Mouse (Mus musculus) Patski (cell line): Measurements from ENCODE around the gene Ppp1r2. TPM values are rescaled to one million over a fixed set of nuclear protein-coding genes. Genes with fewer than 3 reads are reported as not detected.
A peak's percentile ranks its signal among the peaks of the same experiment; 100 is the strongest.

Experiments used
- ATAC-seq: fragments of 100-300 bp; one replicate; pipeline ENCODE4 v1.8.0; 2021
- CTCF ChIA-PET: fragments of 350-600 bp; sonication (Branson Sonifier 250); formaldehyde crosslinking; loops from one replicate; lab custom pipeline; 2022; ENCODE audit warnings: inconsistent platforms; lab: Charles Lee
- POLR2A ChIA-PET: fragments of 350-600 bp; sonication (Branson Sonifier 250); formaldehyde crosslinking; loops from one replicate; lab custom pipeline; 2022; ENCODE audit warnings: antibody characterized with exemption, inconsistent platforms; lab: Charles Lee
- DNase-seq: peaks from one replicate; pipeline ENCODE4 v3.0.0-alpha.2; 2011; ENCODE audit warnings: low read depth, low spot score
- H3K27me3 ChIP-seq: fragments of 371-371 bp; one replicate; pipeline ENCODE4 v1.5.1; 2021
- CTCF ChIP-seq: fragments of 100-300 bp; IDR thresholded peaks from one replicate; pipeline ENCODE4 v1.5.1; 2021
- in situ Hi-C: fragments of 300-500 bp; cut with MboI; formaldehyde crosslinking; loops from 3 replicates; pipeline ENCODE4 v1.11.1; 2018; ENCODE audit warnings: low pct_unique_long_range_greater_than_20kb, mixed read lengths
- polyA plus RNA-seq: library from polyadenylated mRNA; unstranded; gene quantifications from one replicate; pipeline ENCODE4 v1.2.3, GENCODE M21; 2021

The Ppp1r2 gene
- polyA plus RNA-seq, 1 experiment from 2014 or later = 55.2 TPM

- in situ Hi-C loops = no loop called here
- no peaks in the 10 kb centered on the region for H3K27me3 ChIP-seq
- ATAC-seq (no peak), DNase-seq (no peak)
- TF ChIP-seq CTCF = no peak
- POLR2A ChIA-PET = interaction anchor here (0.6 kb wide), 2 partner anchors 22 to 48 kb away, joined by 3 to 4 read pairs; no protein-coding TSS in a partner anchor
- CTCF ChIA-PET = interaction anchor here (1.1 to 1.2 kb wide), 2 partner anchors 10 to 169 kb away, joined by 3 read pairs; no protein-coding TSS in a partner anchor
These were observed 18.9 kb downstream of the Ppp1r2 start for GRCm38 (mm10) chr16:31256151-31256550.

GRCm38 (mm10) chr16:31255685-31256084, 19.4 kb downstream of the Ppp1r2 start:
- in situ Hi-C loops = no loop called here
- ChIA-PET CTCF (interaction anchor here (1.1 to 1.2 kb wide), 2 partner anchors 11 to 170 kb away, joined by 3 read pairs; no protein-coding TSS in a partner anchor), POLR2A (interaction anchor here (0.6 kb wide), 2 partner anchors 22 to 49 kb away, joined by 3 to 4 read pairs; no protein-coding TSS in a partner anchor)
- no peaks in the 10 kb centered on the region for H3K27me3 ChIP-seq
- no peak for TF ChIP-seq CTCF
- no peak for ATAC-seq
- no peak for DNase-seq

GRCm38 (mm10) chr16:31249401-31249800, 25.7 kb downstream of the Ppp1r2 start:
- H3K27me3 ChIP-seq = no peaks in the 10 kb centered on the region
- ChIA-PET CTCF (no interaction called here), POLR2A (no interaction called here)
- no peak for TF ChIP-seq CTCF
- in situ Hi-C loops = no loop called here
- ATAC-seq (no peak), DNase-seq (no peak)

GRCm38 (mm10) chr16:31248717-31249116, 26.4 kb downstream of the Ppp1r2 start:
- no peak for ATAC-seq
- ChIA-PET POLR2A (no interaction called here), CTCF (no interaction called here)
- in situ Hi-C loops = no loop called here
- TF ChIP-seq CTCF = no peak
- H3K27me3 ChIP-seq = no peaks in the 10 kb centered on the region
- DNase-seq = no peak

GRCm38 (mm10) chr16:31247442-31247841, 27.6 kb downstream of the Ppp1r2 start:
- in situ Hi-C loops = no loop called here
- DNase-seq (no peak), ATAC-seq (no peak)
- no peaks in the 10 kb centered on the region for H3K27me3 ChIP-seq
- CTCF ChIA-PET = interaction anchor here (0.9 kb wide), 1 partner anchor 12 kb away, joined by 3 read pairs; no protein-coding TSS in a partner anchor
- TF ChIP-seq CTCF = no peak
- POLR2A ChIA-PET = no interaction called here

GRCm38 (mm10) chr16:31244053-31244452, 31.0 kb downstream of the Ppp1r2 start:
- ATAC-seq (no peak), DNase-seq (no peak)
- CTCF ChIA-PET = interaction anchor here (0.7 kb wide), 1 partner anchor 25 kb away, joined by 3 read pairs; no protein-coding TSS in a partner anchor
- no peak for TF ChIP-seq CTCF
- in situ Hi-C loops = no loop called here
- no peaks in the 10 kb centered on the region for H3K27me3 ChIP-seq
- POLR2A ChIA-PET = no interaction called here

GRCm38 (mm10) chr16:31241433-31241832, 33.6 kb downstream of the Ppp1r2 start:
- ChIA-PET POLR2A (no interaction called here), CTCF (interaction anchor here (1.0 kb wide), 1 partner anchor 10 kb away, joined by 3 read pairs; no protein-coding TSS in a partner anchor)
- no peak for DNase-seq
- no peak for ATAC-seq
- no peak for TF ChIP-seq CTCF
- no peaks in the 10 kb centered on the region for H3K27me3 ChIP-seq
- in situ Hi-C loops = no loop called here

GRCm38 (mm10) chr16:31240569-31240968, 34.5 kb downstream of the Ppp1r2 start:
- ATAC-seq = no peak
- in situ Hi-C loops = no loop called here
- no peak for TF ChIP-seq CTCF
- no peak for DNase-seq
- H3K27me3 ChIP-seq = no peaks in the 10 kb centered on the region
- POLR2A ChIA-PET = no interaction called here
- CTCF ChIA-PET = no interaction called here

- no peak for TF ChIP-seq CTCF
- in situ Hi-C loops = no loop called here
- CTCF ChIA-PET = no interaction called here
These were observed 36.8 kb downstream of the Ppp1r2 start for GRCm38 (mm10) chr16:31238281-31238680.

GRCm38 (mm10) chr16:31235457-31236310, 39.4 kb downstream of the Ppp1r2 start:
- DNase-seq = peak; percentile 24
- TF ChIP-seq CTCF = no peak
- in situ Hi-C loops = no loop called here
- POLR2A ChIA-PET = interaction anchor here (0.6 to 0.8 kb wide), 3 partner anchors 27 to 37 kb away, joined by 3 to 15 read pairs (median 3); no protein-coding TSS in a partner anchor
- ATAC-seq = peak; percentile 29
- CTCF ChIA-PET = interaction anchor here (1.1 kb wide), 1 partner anchor 12 kb away, joined by 3 read pairs; no protein-coding TSS in a partner anchor
- no peaks in the 10 kb centered on the region for H3K27me3 ChIP-seq

More at GRCm38 (mm10) chr16:31238281-31238680, 36.8 kb downstream of the Ppp1r2 start:
- POLR2A ChIA-PET = no interaction called here
- no peak for ATAC-seq
- no peak for DNase-seq
- no peaks in the 10 kb centered on the region for H3K27me3 ChIP-seq
